Mouse (Mus musculus) inflammation-experienced regulatory T-cells, adult 6 months (primary cell): ENCODE results near the gene Dnase1l3. TPM values are rescaled to one million over a fixed set of nuclear protein-coding genes. Genes with fewer than 3 reads are reported as not detected.
"Not testable (repeated sequence)": the region's sequence is repeated elsewhere in the genome, so short reads cannot be mapped to it uniquely, and the experiment has no call there.

Source experiments
- ATAC-seq: one replicate; pipeline ENCODE4 v1.8.0; 2017
- polyA plus RNA-seq, 3 experiments: library from polyadenylated mRNA; unstranded; fragments of 100-300 nt; shearing (Covaris generic); gene quantifications; one replicate each; pipeline ENCODE4 v1.2.1; 2017

The Dnase1l3 gene
- polyA plus RNA-seq, 3 experiments from 2014 or later, result 3.2 to 23.9 (median 7.7) TPM

GRCm38 (mm10) chr14:8011297-8011696 lies 16.9 kb upstream of the Dnase1l3 start:
- ATAC-seq, result no peak

- no peak for ATAC-seq
Measured at GRCm38 (mm10) chr14:8007923-8008322, 13.6 kb upstream of the Dnase1l3 start.

GRCm38 (mm10) chr14:8007486-8007885 lies 13.1 kb upstream of the Dnase1l3 start:
- ATAC-seq, result no peak

GRCm38 (mm10) chr14:8007084-8007483 lies 12.7 kb upstream of the Dnase1l3 start:
- ATAC-seq, result no peak

- not testable (repeated sequence) for ATAC-seq
Measured at GRCm38 (mm10) chr14:8006061-8006460, 11.7 kb upstream of the Dnase1l3 start.

- no peak for ATAC-seq
Measured at GRCm38 (mm10) chr14:8003727-8004670, 9.6 kb upstream of the Dnase1l3 start.

- peak; percentile 46 for ATAC-seq
Measured at GRCm38 (mm10) chr14:8003093-8003670, 8.8 kb upstream of the Dnase1l3 start.

- ATAC-seq, result peak; percentile 90
Measured at GRCm38 (mm10) chr14:8002432-8003092, 8.2 kb upstream of the Dnase1l3 start, which contains the start of gene Abhd6. Gene Abhd6 (plus strand): TSS chr14:8002902.

GRCm38 (mm10) chr14:8000831-8001685 lies 6.7 kb upstream of the Dnase1l3 start:
- no peak for ATAC-seq

- no peak for ATAC-seq
Measured at GRCm38 (mm10) chr14:8000247-8000646, 5.9 kb upstream of the Dnase1l3 start.

- ATAC-seq, result no peak
Measured at GRCm38 (mm10) chr14:7999435-7999834, 5.1 kb upstream of the Dnase1l3 start.

GRCm38 (mm10) chr14:7999030-7999429 lies 4.7 kb upstream of the Dnase1l3 start:
- ATAC-seq, result no peak

GRCm38 (mm10) chr14:7997255-7997696 lies 2.9 kb upstream of the Dnase1l3 start:
- peak; percentile 94 for ATAC-seq

- no peak for ATAC-seq
Measured at GRCm38 (mm10) chr14:7992158-7992557, 2.2 kb downstream of the Dnase1l3 start.

- ATAC-seq, result no peak
Measured at GRCm38 (mm10) chr14:7991108-7991776, 3.1 kb downstream of the Dnase1l3 start.

- no peak for ATAC-seq
Measured at GRCm38 (mm10) chr14:7989961-7990360, 4.4 kb downstream of the Dnase1l3 start.

GRCm38 (mm10) chr14:7989371-7989770 lies 5.0 kb downstream of the Dnase1l3 start:
- peak; percentile 39 for ATAC-seq

GRCm38 (mm10) chr14:7986913-7987312 lies 7.5 kb downstream of the Dnase1l3 start:
- no peak for ATAC-seq

- no peak for ATAC-seq
Measured at GRCm38 (mm10) chr14:7981226-7981625, 13.1 kb downstream of the Dnase1l3 start.

GRCm38 (mm10) chr14:7978183-7978582 lies 16.2 kb downstream of the Dnase1l3 start:
- peak; percentile 59 for ATAC-seq

GRCm38 (mm10) chr14:7977471-7977870 lies 16.9 kb downstream of the Dnase1l3 start:
- ATAC-seq, result peak; percentile 82

- no peak for ATAC-seq
Measured at GRCm38 (mm10) chr14:7975177-7975576, 19.2 kb downstream of the Dnase1l3 start.
